Mouse (Mus musculus) lung, postnatal 0 days (tissue): ENCODE data around the gene Nfatc2. TPM values are rescaled to one million over a fixed set of nuclear protein-coding genes. Genes with fewer than 3 reads are reported as not detected.

Experiments
- ATAC-seq: fragments of 200-750 bp; cut with Nextera tagmentation; 2 replicates; pipeline ENCODE4 v1.8.0; 2017; ENCODE audit warnings: moderate library complexity
- DNase-seq: peaks from one replicate; pipeline ENCODE4 v3.0.0-alpha.2; 2016; ENCODE audit warnings: low spot score
- H3K27ac ChIP-seq: fragments of 300-500 bp; sonication (generic); 2 replicates; pipeline ENCODE4 v1.5.1; 2014; ENCODE audit warnings: antibody characterized with exemption, mild to moderate bottlenecking, low read length, mixed read lengths
- H3K27me3 ChIP-seq: fragments of 300-500 bp; sonication (generic); replicated peaks from 2 replicates; pipeline ENCODE4 v1.6.1; 2014; ENCODE audit warnings: low read length, mixed read lengths; ENCODE audit not compliant: insufficient read depth
- H3K36me3 ChIP-seq: fragments of 300-500 bp; sonication (generic); 2 replicates; pipeline ENCODE4 v1.6.1; 2014; ENCODE audit warnings: low read length, mixed read lengths; ENCODE audit not compliant: insufficient read depth
- H3K4me1 ChIP-seq: fragments of 300-500 bp; sonication (generic); 2 replicates; pipeline ENCODE4 v1.6.1; 2014; ENCODE audit warnings: antibody characterized with exemption, low read depth, low read length, mixed read lengths; ENCODE audit not compliant: insufficient read depth
- H3K4me2 ChIP-seq: fragments of 300-500 bp; sonication (generic); replicated peaks from 2 replicates; pipeline ENCODE4 v1.6.1; 2014; ENCODE audit warnings: low read depth, mild to moderate bottlenecking, low read length, moderate library complexity, mixed read lengths
- H3K4me3 ChIP-seq: fragments of 300-500 bp; sonication (generic); 2 replicates; pipeline ENCODE4 v1.5.1; 2014; ENCODE audit warnings: low read depth, low read length
- H3K9ac ChIP-seq: fragments of 300-500 bp; sonication (generic); replicated peaks from 2 replicates; pipeline ENCODE4 v1.6.1; 2014; ENCODE audit warnings: low read depth, mild to moderate bottlenecking
- H3K9me3 ChIP-seq: fragments of 300-500 bp; sonication (generic); 2 replicates; pipeline ENCODE4 v1.6.1; 2016; ENCODE audit warnings: low read length, mixed read lengths
- CTCF ChIP-seq: IDR thresholded peaks from 2 replicates; pipeline ENCODE4 v1.5.1; 2016; ENCODE audit warnings: antibody characterized with exemption, mild to moderate bottlenecking
- EP300 ChIP-seq: IDR thresholded peaks from 2 replicates; pipeline ENCODE4 v1.6.1; 2016; ENCODE audit warnings: antibody characterized with exemption, mild to moderate bottlenecking, control low read depth
- WGBS: fragments of 180-500 bp; shearing (Covaris S2); extraction: QIAGEN DNeasy Blood & Tissue Kit; methylation state at CpG from one replicate; pipeline ENCODE4 v1.1.7; 2014; 5-methylcytosine and 5-hydroxymethylcytosine counted together
- polyA plus RNA-seq: library from polyadenylated mRNA; unstranded; fragments of >200 nt; fragmentation: Nextera tagmentation; extraction: Ambion mirVana; gene quantifications from 2 replicates; pipeline ENCODE4 v1.2.1, GENCODE M21; 2015

Gene Nfatc2
- 0.72 and 0.96 TPM in 2 replicates for polyA plus RNA-seq

DNA sequence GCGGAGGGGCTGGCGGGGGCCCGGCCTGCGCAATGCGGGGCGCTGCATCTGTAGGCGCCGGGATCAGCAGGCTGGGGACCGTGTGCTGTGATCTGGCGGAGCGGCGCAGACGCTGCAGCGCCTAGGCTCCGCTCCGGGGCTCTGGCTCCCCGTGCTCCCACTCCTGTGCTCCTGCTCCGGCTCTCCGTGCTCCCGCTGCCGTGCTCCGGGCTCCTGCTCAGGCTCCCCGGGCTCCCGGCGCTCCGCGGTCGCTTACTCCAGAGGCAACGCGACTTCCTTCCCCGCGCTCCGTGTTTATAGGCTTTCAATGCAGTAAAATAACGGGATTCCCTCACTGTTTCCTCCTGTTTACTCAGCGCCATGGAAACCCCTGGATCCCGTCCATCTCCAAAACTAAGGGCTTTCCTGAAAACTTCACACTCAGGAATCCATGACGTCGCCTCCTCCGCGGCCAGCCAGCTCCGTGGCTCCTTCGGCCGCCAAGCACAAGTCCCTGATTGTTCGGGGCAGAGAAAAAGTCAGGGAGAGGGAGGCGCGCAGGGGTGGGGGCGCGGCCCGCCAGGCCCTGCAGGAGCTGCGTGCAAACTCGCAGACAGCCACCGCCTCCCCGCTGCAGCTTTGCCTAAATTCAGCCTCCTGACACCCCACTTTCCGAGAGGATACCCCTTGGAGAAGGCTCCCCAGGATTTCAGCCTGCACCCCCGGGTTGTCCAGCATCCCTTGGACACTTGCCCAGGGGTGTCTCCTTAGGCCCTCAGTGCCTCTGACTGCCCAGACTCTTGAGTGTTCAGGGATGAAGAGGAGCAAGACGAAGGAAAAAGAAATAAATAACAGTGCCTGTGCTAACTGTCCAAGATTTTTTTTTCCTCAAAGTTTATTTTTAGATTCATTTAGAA lies at the start of gene Nfatc2:
TSS of gene Nfatc2 (minus strand) at position 167 of the 896 bp plus-strand sequence.
- DNase-seq (peak; percentile 94), ATAC-seq (peak; percentile 93)
- H3K4me2 ChIP-seq, result peak within 1 kb of the TSS; percentile 53
- H3K4me1 ChIP-seq, result 0 out of 2 replicates have a peak, but pooled peaks cover 6% of the 10 kb centered on the region
- peak within 1 kb of the TSS; percentile 23 for H3K4me3 ChIP-seq
- WGBS, result 1% methylated on average over 45 of the region's 56 CpGs
- no peaks in the 10 kb centered on the region for H3K9me3 ChIP-seq
- TF ChIP-seq CTCF (no peak), EP300 (peak; percentile 69)
- H3K9ac ChIP-seq, result no peak within 1 kb of the TSS
- no peaks in the 10 kb centered on the region for H3K36me3 ChIP-seq
- peaks cover 20% of the 10 kb centered on the region for H3K27me3 ChIP-seq
- H3K27ac ChIP-seq, result no peak within 1 kb of the TSS

DNA sequence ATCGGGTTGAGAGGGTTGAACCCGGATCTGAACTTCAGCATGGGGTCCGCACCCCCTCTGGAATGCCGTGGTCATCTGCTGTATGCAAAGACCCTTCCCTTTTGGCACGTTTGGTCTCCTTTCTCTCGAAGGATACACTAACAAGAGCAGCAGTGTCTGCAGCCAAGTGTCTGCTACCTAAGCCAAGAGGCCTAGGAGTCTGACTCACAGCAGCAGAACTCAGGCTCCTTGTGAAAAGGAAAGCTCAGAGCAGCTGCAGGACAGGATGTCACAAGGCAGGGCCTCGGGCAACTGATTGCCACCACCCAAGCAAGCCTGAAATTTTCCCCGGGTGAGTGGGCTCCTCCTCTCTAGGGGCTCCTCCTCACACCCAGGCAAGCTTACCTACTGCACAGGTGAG lies 46.7 kb upstream of the Nfatc2 start:
- ATAC-seq (no peak), DNase-seq (no peak)
- no peaks in the 10 kb centered on the region for H3K9me3 ChIP-seq
- H3K4me1 ChIP-seq, result no peaks in the 10 kb centered on the region
- H3K4me2 ChIP-seq, result no peak overlapping the region
- no peak for TF ChIP-seq EP300
- no peak for TF ChIP-seq CTCF
- H3K27ac ChIP-seq, result no peak overlapping the region
- peaks cover 5% of the 10 kb centered on the region for H3K36me3 ChIP-seq
- H3K4me3 ChIP-seq, result no peak overlapping the region
- no peaks in the 10 kb centered on the region for H3K27me3 ChIP-seq
- WGBS, result 72% methylated on average over 8 of the region's 8 CpGs
- no peak overlapping the region for H3K9ac ChIP-seq

DNA sequence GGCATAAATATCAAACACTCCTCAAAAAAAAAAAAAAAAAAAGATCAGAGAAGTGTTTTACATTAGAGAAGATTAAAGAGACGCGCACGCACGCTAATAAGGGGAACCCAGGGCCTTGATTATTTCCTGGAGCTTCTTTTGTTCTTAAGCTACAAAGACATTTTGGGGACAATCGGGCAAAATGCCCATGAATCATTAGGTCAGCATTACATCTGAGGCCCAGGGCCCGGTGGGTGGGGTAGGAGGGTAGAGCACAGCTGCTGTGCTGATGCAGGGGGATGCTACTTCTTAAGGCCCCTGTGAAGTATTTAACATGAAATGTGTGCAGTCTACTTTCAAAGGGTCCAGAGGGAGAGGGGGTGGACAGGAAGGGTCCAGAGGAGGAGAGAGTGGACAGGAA lies 43.4 kb upstream of the Nfatc2 start:
- Histone ChIP-seq H3K4me2 (no peak overlapping the region), H3K27ac (no peak overlapping the region), H3K36me3 (peaks cover 5% of the 10 kb centered on the region), H3K27me3 (no peaks in the 10 kb centered on the region), H3K9ac (no peak overlapping the region), H3K4me3 (no peak overlapping the region), H3K9me3 (no peaks in the 10 kb centered on the region), H3K4me1 (no peaks in the 10 kb centered on the region)
- TF ChIP-seq CTCF, result no peak
- TF ChIP-seq EP300, result no peak
- DNase-seq (no peak), ATAC-seq (no peak)
- 78% methylated on average over 6 of the region's 6 CpGs for WGBS

DNA sequence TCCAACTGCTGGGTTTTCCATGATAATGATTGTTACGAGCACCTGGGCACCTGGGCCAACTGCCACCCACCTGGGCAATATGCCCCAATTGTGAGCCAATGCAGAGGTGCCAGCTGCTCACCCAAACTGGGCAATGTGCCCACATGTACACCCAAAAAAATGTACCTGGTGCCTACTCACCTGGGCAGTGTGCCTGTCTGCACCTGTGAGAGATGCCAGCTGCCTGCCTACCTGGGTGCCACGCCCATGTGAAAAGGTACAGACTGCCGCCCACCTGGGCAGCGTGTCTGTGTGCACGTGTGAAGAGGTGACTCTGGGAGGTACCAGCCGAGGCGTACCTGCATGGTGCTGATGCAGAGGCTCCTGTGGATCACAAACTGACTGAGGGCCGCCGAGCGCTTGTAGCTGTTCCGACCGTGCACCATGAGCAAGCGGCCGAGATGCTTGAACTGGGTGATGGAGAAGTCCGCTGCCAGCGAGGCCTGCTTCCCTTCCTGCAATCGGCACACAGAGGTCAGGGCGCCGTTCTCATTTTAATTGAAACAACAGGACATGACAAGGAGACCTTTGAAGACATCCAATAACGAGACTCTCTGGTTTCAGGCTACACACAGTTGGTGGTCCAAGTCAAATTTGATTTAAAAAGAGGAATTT lies 42.2 kb upstream of the Nfatc2 start:
- H3K27me3 ChIP-seq, result no peaks in the 10 kb centered on the region
- 82% methylated on average over 20 of the region's 20 CpGs for WGBS
- H3K9ac ChIP-seq, result no peak overlapping the region
- no peaks in the 10 kb centered on the region for H3K4me1 ChIP-seq
- DNase-seq (no peak), ATAC-seq (no peak)
- no peak for TF ChIP-seq EP300
- TF ChIP-seq CTCF, result no peak
- H3K36me3 ChIP-seq, result no peaks in the 10 kb centered on the region; the same call in 1 of the 2 replicates
- no peak overlapping the region for H3K4me3 ChIP-seq
- no peaks in the 10 kb centered on the region for H3K9me3 ChIP-seq
- no peak overlapping the region for H3K4me2 ChIP-seq
- no peak overlapping the region for H3K27ac ChIP-seq

DNA sequence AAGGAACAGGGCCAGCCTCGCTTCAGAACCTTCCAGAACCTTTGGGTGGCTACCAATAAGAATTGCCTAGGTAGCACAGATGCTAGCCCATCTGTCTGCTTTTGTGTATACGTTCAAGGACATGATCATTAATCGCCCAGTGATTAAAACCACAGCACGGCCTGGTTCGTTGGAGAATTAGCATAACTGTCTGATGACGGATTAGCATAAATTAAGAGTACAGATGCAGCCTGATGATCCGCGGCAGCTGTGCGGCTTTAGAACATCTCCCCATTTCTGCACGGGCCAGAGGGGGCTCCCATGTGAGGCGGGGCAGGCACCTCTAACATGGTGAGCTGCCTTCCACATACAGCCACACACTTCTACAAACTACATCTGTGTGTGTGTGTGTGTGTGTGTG lies 40.7 kb upstream of the Nfatc2 start:
- ATAC-seq, result no peak
- H3K27me3 ChIP-seq, result no peaks in the 10 kb centered on the region
- H3K27ac ChIP-seq, result no peak overlapping the region
- no peak for DNase-seq
- H3K4me2 ChIP-seq, result no peak overlapping the region
- H3K36me3 ChIP-seq, result 0 out of 2 replicates have a peak, but pooled peaks cover 2% of the 10 kb centered on the region
- no peaks in the 10 kb centered on the region for H3K9me3 ChIP-seq
- no peak overlapping the region for H3K4me3 ChIP-seq
- H3K9ac ChIP-seq, result no peak overlapping the region
- H3K4me1 ChIP-seq, result no peaks in the 10 kb centered on the region
- no peak for TF ChIP-seq EP300
- 65% methylated on average over 11 of the region's 11 CpGs for WGBS

DNA sequence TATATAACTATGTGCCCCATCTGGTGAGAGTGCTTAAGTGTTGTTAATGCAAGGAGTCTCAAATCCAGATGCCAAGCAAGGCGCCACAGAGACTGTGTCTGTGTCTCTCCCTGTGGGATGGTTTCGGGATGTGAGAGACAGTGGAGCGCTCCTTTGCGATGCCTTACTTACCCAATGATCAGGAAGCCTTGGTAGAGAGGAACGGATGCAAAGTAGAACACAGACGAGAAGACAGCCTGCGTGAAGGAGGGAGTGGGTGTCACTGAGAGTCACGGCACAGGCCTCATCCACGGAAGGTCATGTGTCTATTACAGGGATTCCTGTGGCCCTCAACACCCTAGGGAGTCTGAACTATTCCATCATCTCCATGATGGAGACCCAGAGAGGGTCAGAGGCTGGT lies 39.0 kb upstream of the Nfatc2 start:
- DNase-seq, result no peak
- ATAC-seq, result no peak
- H3K4me2 ChIP-seq, result no peak overlapping the region
- TF ChIP-seq EP300, result no peak
- no peak for TF ChIP-seq CTCF
- no peaks in the 10 kb centered on the region for H3K9me3 ChIP-seq
- no peaks in the 10 kb centered on the region for H3K27me3 ChIP-seq
- WGBS, result 88% methylated on average over 9 of the region's 9 CpGs
- H3K4me3 ChIP-seq, result no peak overlapping the region
- 0 out of 2 replicates have a peak, but pooled peaks cover 4% of the 10 kb centered on the region for H3K36me3 ChIP-seq
- H3K4me1 ChIP-seq, result no peaks in the 10 kb centered on the region
- H3K9ac ChIP-seq, result no peak overlapping the region
- no peak overlapping the region for H3K27ac ChIP-seq
